Mouse (Mus musculus): Measurements from ENCODE around the gene Cd320.
A peak's percentile ranks its signal among the peaks of the same experiment; 100 is the strongest.

- TF ChIP-seq POLR2A (IDR thresholded peaks at IDR 0.05; ENCODE audit: borderline replicate concordance, insufficient read depth, low read length) (peak; percentile 86), CTCF (IDR thresholded peaks at IDR 0.05; ENCODE audit: borderline replicate concordance, insufficient read depth, low read depth, low read length) (no peak)
Measured at GRCm38 (mm10) chr17:33817184-33817968, 25.5 kb upstream of the Cd320 start.

Measured in cerebellum, adult 2 months (tissue).